Mouse (Mus musculus) thymus, postnatal 10 days (tissue): Measurements from ENCODE around the gene Pcca.

Experiments
- DNase-seq, 2 experiments: peaks; one replicate each; pipeline ENCODE4 v3.0.0; 2021; ENCODE audit warnings: low spot score in 2 of 2

Pcca gene

DNA sequence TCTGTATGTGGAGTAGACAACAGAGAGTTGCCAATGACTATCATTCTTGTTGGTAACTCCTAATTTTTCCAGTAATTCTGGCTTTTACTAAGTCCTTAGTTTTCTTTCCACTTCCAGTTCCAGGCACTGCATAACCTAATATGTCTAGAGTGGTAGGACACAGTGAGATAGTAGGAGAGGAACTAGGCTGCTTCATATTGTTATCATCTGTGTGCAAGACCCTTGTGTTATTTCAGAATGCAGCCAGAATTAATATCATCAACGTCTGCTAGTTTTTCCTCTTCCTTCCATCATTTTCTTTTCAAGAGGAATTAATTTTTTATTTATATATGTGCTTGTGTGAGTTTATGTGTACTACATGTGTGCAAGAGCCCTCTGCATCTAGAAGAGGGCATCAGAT, 114.1 kb downstream of the Pcca start:
- DNase-seq: no peak

DNA sequence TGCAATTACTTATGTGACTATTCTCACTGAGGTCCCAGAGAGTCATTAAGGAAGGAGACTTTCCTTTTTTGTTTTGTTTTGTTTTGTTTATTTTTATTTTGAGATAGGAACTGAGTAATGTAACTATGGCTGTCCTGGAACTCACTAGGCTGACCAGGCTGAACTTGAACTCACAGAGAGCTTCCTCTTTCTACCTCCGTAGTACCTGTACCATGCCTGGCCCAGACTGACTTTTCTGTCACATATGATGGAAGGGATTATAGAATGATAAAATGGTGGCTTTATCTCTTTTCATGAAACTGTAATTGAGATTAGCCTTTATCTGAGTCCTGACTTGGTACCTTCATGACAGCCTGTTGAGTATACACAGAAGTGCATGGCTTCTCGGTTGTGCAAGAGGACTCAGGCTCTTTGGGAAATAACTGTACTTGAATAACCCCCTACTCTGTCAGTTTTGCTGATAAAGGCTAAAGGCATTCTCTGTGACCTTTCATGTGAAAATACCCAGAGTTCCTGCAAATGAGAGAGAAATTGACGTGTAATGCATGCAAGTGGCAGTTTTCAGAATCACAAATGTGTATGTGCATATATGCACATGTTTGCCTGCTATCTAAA, 115.3 kb downstream of the Pcca start:
- DNase-seq: no peak

DNA sequence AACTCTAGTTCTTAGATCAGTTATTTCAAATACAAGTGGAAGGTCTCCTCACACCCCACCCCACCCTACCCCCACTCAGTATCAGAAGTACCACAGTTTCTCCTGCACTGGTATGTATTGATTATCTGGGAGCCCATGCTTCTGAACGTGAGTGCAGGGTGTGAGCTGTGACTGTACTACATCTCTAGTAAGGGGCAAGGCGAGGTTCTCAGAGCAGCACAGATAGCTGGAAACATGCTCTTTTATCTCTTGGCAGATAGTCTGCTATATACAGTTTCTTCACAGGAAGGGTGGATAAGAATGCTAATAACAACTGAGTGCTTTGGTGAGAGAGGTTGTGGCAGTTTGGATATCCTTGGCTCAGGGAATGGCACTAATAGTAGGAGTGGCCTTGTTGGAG, 117.6 kb downstream of the Pcca start:
- no peak for DNase-seq

DNA sequence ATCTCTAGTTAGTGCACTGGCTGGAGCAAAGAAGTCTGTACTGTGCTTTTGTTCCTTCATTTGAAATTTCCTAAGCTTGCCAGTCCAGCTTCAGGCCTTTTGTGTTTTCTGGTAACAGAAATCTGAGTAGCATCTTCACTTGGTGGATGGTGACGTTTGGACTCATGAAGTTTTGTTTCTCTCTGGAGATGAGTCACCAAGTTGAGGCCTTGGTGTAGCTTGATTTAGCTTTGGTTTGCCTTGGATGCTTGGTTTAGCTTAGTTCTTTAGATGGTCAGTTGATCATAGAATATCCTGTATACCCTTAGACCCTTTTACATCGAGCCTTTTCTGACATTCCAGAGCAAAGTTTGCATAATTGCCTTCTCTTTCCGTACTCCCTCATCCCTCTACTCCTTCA, 141.5 kb downstream of the Pcca start:
- DNase-seq: no peak

DNA sequence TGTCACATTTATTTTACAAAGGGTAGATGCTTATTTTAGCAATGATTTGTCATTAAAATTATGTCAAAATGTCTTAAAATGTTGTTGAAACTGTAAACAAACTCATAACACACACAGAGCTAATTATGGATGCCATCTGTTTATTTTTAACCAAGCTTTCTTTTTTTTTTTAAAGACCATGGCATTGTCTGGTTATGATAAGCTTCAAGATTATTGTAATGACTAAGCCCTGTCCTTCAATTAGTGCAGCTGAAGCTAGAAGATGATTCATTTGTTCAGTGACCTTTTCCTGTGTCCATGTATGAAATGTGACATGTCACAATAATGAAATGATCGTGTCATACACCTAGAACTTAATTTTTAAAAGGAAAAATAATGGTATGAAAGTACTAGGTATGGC, 149.5 kb downstream of the Pcca start:
- DNase-seq: no peak

DNA sequence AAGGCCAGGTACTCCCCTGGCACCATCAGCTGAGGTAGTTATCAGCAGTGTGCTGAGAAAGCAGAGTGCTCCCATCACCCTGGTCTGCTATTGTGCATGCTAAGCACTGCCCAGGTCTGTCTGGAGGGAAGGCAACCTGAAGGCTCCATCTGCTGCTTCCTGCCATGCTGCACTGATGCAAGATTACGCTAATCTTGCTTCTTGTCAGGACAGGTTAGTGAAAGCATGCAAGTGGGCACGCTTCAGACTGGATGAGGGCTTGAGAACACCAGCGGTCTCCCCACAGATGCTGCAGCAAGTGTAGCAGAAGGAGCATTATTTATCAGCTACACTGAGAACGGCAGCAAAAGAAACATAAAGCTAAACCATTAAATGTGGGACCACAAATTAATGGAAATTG, 150.1 kb downstream of the Pcca start:
- no peak for DNase-seq

DNA sequence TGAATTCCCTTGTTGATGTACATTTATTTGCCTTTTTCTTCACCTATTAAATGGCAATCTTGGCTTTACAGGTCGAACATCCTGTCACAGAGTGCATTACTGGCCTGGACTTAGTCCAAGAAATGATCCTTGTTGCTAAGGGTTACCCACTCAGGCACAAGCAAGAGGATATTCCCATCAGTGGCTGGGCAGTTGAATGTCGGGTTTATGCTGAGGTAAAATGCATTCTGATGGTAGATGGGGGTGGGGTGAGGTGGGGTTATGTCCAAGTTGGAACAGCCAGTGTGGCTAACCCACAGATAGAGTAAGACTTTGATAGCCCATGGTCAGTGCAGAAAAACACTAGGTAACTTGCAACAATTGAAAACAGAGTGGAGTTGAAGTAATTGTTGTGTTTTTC, 150.7 kb downstream of the Pcca start:
- DNase-seq: no peak

DNA sequence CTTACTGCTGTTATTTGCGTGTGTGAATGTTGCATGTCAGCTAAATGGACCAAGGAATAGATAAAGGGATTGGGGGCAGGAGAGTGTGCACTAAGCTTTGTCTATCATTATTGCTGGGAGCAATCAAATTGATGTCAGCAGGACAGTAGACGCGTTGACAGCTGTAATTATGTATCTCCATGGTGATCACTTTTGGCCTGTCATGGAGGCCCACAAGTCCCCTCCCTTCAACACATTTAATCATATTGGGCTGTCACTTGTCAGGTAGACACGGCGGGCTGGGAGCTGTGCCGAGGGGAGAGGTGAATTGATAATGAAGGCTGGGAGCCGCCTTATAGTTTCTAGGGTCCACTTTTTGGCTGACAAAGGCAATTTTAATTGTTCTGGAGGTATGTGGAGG, 153.3 kb downstream of the Pcca start:
- no peak for DNase-seq

DNA sequence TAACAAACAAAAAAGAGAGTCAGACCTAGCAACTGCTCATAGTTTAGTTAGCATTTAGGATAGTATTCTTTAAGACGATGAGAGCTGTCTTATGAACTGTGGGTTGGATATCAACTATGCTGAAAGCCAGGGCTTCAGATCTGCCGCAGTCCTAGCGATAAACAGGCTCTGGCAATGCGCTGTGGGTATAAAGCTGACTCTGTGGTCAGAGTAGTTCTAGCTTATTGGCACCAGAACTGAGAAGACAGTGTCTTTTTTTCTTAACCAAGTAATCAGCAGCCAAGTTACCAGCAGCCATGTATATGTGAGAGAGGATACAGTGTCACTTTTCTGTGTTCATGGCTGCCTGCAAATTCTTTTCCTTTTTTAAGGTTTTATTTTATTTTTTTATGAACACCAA, 154.3 kb downstream of the Pcca start:
- no peak for DNase-seq

DNA sequence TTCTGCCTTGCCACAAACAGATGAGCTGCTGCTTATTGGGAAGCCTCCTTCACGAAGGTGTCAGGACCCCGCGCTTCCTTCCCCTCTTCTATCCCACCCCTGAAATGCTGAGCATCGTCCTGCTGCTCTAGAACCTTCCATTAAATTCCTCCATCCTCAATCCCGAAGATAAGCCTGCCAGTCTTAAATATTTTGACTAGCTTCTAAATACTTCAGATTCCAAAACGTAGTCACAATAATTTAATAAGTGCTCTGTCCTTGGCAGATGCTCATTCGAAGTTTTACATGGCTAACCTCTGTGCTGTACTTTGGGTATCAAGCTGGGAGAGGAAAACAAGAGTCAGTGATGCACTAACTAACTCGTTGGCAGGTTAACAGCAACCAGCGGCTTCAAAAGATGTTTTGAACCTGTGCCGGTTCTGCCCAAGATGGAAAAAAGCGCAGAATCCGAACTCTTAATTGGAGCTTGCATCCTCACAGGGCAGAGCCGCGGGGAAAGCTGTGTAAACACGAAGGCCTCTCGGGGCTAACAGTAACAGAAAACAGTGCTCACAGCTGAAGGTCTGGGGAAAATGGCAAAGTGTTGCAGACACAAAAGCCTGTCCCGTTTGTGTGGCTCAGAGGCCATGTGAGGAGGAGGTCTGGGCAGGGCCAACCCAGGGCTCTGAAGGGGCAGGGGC, 155.2 kb downstream of the Pcca start:
- no peak for DNase-seq

DNA sequence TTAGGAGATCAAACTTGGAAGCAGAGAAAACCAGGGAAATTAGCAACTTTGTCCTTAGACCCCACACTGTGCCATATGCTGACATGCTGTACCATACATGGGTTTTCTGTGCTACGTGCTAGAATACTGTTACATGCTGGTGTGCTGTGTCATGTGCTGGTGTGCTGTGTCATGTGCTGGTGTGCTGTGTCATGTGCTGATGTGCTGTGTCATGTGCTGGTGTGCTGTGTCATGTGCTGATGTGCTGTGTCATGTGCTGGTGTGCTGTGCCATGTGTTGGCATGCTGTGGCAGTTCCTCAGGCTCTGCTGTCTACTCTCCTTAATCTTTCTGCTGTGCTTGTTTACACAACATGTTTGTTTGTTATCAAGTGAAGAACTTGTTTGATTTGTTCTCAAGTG, 157.4 kb downstream of the Pcca start:
- DNase-seq: no peak

DNA sequence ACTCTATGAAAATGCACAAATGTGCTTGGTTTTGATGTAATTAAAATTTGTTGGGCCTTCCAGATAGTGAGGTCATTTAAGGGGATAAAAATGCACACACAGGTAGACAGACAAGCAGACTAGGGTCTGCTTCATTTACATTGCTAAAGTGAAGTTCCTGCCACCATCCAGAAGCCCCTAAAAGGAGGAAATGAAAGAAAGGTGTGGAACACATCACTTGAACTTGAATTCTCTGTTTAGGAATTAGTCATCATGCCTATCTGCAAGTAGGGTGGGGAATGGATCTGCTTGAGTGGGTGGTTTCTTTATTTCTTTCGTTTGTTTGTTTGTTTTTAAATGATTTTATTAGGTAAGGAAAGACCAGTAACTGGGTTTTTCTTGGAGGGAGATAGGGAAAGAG, 166.2 kb downstream of the Pcca start:
- no peak for DNase-seq

DNA sequence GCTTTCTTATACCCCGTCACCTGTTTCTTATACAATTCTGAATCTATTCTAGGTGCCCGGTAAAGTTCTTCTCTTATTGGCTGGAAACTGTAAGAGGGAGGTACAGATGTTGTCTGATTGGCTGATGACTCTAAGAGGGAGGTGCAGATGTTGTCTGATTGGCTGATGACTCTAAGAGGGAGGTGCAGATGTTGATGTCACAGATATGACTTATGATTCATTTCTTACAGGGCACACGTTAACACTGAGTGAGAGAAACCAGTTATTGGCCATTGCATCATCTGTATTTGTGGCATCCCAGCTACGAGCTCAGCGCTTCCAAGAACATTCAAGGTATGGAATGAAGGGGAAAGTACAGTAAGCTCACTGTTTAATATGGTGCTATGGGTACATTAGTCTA, 179.7 kb downstream of the Pcca start:
- DNase-seq: no peak

DNA sequence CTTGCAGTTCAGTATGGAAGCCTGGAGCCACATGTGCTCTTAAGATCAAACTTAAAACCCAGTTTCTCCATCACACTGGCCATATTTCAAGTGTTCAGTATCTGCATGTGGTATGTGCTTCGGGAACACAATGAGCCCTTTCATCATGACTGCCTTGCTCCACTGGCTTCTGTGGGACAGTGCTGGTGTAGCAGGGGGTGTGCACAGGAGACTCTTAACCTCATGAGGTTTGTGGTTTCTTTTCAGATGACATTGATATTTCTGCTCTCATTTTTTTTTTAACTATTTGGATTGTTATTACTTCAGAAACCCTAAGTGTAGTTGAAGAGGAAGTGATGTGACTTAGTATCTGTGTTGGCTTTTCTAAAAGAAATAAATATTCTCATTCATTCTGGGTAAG, 180.8 kb downstream of the Pcca start:
- no peak for DNase-seq

DNA sequence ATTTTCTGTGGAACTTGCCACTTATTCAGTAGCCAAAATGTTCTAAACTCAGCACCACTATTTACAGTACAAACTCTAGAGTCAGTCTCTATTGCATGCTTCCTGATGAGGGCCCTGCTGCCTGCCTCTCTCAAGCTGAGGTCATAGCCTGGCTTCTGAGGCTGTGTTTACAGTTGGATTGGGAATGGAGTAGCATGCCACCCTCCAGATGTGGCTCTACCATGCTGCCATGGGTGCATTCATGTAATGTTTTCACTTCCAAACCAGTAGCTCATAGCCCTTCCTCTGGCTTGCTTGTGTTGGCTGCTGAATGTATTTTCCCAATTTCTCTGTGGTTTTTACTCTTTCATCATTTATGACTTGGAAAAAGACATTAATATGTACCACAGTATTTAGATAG, 181.9 kb downstream of the Pcca start:
- no peak for DNase-seq

DNA sequence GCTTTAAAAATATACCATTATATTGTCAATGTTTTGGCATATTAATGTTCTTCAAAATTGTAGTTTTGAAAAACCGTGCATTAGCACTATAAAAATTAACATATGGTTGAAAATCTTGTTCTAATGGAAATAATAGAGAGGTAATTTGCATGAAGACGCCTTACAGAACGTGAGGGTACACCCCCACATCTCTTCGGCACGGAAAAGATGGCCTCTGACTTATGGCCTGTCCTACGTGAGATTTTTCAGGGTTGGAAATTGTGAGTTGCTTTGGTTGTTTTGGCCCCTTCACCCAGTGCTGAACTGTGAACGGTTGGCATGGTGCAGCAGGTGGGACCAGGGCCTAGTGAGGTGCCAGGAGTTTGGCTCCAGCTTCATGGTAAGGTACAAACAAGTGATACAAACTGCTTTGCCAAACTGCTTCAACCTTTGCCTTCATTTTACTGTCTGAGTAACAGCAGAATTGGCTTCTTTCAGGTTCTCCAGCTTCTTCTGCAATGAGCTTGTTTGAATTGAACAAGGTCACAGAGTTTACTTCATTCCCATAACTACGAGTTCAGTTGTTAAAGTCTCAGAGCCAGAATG, 185.5 kb downstream of the Pcca start:
- no peak for DNase-seq

DNA sequence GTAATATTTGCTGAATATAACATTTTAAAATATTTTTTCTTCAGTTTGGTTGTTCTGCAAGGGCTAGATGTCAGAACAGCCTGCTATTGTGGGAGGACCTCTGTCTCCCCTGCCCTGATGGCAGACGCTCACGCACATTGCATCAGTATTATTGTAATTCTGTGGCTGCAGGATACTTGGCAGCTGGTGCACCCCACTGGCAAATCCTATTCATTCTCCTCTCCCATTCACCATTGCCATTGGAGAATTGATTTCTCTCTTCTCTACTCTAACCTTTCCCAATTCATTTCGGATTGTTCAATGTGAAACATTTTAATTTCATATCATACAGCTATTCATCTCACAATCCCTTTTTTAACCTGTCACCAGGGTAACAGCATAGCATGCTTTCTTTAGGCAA, 186.9 kb downstream of the Pcca start:
- DNase-seq: no peak

DNA sequence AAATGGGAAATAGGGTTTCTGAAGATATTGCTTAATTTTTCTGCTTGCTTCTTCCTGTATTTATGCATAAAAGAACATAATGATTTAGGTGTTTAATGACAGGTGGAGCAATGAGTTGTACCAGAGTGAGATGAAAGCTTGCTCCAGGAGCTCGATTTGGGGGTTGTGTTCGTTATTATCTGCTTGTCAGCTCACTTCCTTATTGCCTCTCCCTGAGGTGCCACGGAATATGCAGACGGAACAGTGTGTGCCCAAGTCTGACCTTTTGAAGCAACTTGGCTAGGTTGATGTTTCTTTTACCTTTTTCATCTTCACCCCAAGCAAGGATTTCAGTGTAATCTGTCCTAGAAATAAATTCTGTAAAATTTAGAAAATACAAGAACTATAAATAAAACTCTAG, 187.6 kb downstream of the Pcca start:
- no peak for DNase-seq

DNA sequence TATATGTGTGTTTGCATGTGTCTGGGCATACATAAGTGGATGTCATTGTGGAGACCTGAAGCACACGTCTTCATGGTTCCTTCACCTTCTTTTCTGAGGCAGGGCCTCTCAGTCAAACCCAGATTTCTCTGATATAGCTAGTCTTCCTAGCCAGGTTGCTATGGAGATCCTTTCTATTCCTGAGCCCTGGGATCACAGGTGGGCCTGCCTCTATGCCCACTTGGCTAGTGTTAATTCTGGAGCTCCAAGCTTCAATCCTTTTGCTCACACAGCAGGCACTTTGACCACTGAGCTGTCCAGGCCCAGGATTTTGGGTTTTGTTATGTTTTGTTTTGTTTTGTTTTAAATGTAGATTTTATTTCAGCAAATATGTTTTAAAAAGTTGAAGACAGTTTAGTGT, 192.3 kb downstream of the Pcca start:
- no peak for DNase-seq

DNA sequence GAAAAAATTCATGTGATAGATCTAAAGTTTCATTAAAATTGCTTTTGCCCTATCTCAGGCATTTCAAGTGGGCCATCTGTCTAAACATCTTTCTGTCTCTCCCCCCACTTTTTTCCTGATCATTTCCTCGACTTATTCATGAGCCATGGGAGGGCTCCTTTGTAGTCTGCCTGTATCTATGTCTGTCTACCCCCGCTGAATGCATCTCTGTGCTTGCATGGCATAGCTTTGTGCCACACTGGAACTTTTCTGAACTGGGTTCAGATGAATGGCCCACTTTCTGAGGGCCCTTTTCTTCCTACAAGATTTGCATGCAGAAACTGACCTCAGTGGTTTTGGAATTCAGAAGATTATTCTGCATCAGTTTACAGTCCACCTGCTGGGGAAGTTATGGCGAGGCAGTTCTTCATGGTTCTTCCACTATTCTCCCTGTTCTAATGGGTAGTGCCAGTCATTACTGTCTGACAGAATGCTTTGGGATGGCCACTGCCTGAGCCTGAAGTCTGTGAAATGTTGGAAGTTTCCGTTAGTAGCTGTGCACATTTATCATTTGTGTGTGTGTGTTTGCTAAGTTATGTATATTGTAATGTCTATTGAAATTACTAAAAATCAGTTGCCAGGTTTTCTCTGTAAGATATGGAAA, 195.4 kb downstream of the Pcca start:
- no peak for DNase-seq

DNA sequence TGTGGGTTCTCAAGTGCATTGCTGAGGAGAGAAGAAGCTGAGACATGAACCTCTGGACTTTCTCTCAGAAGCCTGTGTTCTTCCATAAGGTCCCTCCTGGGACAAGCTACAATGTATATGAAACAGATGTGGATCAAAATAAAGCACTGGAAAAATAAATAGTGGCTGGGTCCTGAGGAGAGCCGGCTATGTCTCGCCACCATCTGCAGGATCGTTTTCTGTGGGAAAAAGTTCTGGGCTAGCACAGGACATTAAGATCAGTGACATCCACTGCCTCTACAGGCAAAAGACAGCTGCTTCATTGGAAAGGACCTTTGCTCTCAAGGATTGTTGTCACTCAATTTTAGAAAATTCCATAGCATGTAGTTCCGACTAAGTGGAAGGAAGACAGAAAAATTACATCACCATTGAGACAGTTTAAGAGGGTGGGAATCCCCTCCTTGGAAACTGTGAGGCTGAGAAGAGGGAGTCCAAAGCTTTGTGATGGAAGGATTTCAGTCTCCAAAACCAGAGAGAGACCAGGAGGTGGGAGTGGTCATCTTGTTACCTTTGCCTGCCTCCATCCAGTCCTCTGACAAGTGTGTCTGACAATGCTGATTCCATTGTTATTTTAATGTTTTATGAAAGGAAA, 196.9 kb downstream of the Pcca start:
- DNase-seq: no peak

DNA sequence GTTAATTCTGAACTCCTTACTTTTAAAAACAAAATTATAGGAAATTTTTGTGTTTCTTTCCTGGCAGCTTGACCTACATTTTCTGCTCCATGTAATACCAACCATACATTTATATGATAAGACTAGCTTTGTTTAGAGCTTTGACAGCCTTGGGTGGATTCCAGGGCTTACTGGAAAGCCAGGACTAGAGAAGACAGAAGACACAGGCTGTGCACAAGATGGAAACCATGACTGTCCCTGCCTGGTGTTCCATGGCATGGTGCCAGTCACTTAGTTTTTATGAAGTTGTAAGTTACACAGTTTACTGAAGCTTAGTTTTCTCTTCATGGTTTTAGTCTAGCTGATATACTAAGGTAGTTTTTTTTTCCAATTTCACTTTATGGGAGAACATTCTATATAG, 202.7 kb downstream of the Pcca start:
- DNase-seq: no peak
